Mouse (Mus musculus) forebrain, embryonic 13.5 days (tissue): ENCODE measurements around the gene Sarnp. TPM values are rescaled to one million over a fixed set of nuclear protein-coding genes. Genes with fewer than 3 reads are reported as not detected.

Experiments used
- ATAC-seq: fragments of 200-750 bp; cut with Nextera tagmentation; 2 replicates; pipeline ENCODE4 v1.8.0; 2017
- H3K27ac ChIP-seq: fragments of 300-500 bp; sonication (generic); 2 replicates; pipeline ENCODE4 v1.5.1; 2015; ENCODE audit warnings: inconsistent platforms, mild to moderate bottlenecking, moderate library complexity
- H3K27me3 ChIP-seq: fragments of 300-500 bp; sonication (generic); 2 replicates; pipeline ENCODE4 v1.6.1; 2015; ENCODE audit warnings: mild to moderate bottlenecking, inconsistent platforms
- H3K36me3 ChIP-seq: fragments of 300-500 bp; sonication (generic); 2 replicates; pipeline ENCODE4 v1.6.1; 2015; ENCODE audit warnings: mild to moderate bottlenecking, inconsistent platforms; ENCODE audit not compliant: poor library complexity, severe bottlenecking
- H3K4me1 ChIP-seq: fragments of 300-500 bp; sonication (generic); 2 replicates; pipeline ENCODE4 v1.6.1; 2015; ENCODE audit warnings: inconsistent platforms
- H3K4me2 ChIP-seq: fragments of 300-500 bp; sonication (generic); 2 replicates; pipeline ENCODE4 v1.6.1; 2015; ENCODE audit warnings: inconsistent platforms, mild to moderate bottlenecking, moderate library complexity
- H3K4me3 ChIP-seq: fragments of 300-500 bp; sonication (generic); 2 replicates; pipeline ENCODE4 v1.5.1; 2015; ENCODE audit warnings: mild to moderate bottlenecking, inconsistent platforms
- H3K9ac ChIP-seq: fragments of 300-500 bp; sonication (generic); 2 replicates; pipeline ENCODE4 v1.6.1; 2015; ENCODE audit warnings: mild to moderate bottlenecking, inconsistent platforms
- H3K9me3 ChIP-seq: fragments of 300-500 bp; sonication (generic); replicated peaks from 2 replicates; pipeline ENCODE4 v1.6.1; 2016; ENCODE audit warnings: inconsistent platforms
- WGBS: fragments of 180-500 bp; shearing (Covaris S2); methylation state at CpG from one replicate; pipeline ENCODE4 v1.1.7; 2015; 5-methylcytosine and 5-hydroxymethylcytosine counted together
- polyA plus RNA-seq: library from polyadenylated mRNA; unstranded; fragments of >200 nt; fragmentation: Nextera tagmentation; extraction: Ambion mirVana; gene quantifications from 2 replicates; pipeline ENCODE4 v1.2.1, GENCODE M21; 2015

Gene Sarnp
- polyA plus RNA-seq, 1 experiment from 2014 or later, result 278 TPM

DNA sequence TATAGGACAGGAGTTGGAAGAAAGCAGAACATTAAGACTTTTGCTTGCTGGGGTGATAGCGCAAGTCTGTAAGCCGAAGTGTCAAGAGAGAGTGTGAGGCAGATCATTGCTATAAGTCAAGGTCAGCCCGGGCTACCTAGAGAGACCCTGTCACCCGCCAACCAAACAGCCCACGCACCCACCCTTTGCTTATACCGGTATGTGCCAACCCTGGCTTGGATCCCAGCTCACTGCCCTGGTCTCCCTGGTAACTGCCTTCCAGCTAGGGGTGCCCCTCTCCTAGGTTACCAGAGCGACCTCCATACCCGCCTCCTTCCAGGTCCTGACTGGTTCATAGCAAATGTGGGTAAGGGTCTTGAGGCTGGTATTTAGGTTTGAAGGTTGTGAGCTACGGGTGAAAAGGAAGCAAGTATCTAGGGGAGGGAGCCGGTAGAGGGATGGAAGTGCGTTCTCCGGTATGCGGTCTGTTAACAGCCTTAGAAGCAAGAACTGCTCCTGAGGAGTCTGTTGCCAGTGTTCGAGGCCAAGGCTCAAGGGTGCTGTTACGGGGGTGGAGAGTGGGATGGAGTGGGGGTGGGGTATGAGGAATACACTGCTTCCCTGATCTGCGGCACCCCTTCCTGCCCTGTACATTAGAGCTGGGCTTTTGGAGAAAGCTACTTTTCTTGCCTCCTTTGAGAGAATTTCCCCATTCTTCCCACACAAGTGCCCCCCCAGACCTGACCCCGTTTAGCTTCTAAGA, 79.0 kb downstream of the Sarnp start:
- H3K9ac ChIP-seq, result peak overlapping the region; percentile 23; the same call in 1 of the 2 replicates
- peaks cover 20% of the 10 kb centered on the region for H3K4me1 ChIP-seq
- H3K27ac ChIP-seq, result no peak overlapping the region
- peak overlapping the region; percentile 14 for H3K4me3 ChIP-seq
- 5% methylated on average over 17 of the region's 17 CpGs for WGBS
- H3K27me3 ChIP-seq, result peaks cover 16% of the 10 kb centered on the region
- peak overlapping the region; percentile 34 for H3K4me2 ChIP-seq
- peak; percentile 14; the same call in 1 of the 2 replicates for ATAC-seq
- H3K9me3 ChIP-seq, result no peaks in the 10 kb centered on the region
- no peaks in the 10 kb centered on the region for H3K36me3 ChIP-seq

DNA sequence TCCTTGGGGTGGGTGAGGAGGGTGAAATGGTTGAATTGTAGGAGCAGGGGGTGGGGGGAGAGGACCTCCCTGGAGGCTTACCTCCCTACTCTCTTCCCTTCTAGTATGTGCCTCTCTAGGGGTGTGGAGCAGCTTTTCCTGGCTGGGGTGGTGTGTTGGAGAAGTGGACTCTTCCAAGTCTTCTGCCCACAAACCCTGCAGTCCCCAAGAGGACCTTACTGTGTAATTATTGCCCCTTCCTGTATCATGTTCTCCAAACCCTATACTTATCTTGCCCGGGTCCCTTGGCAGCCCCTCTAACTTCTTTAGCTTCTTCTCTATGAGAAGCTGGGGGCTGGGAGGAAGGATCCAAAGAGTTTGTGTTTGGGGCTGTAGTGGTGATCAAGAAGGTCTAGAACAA, 79.7 kb downstream of the Sarnp start:
- Histone ChIP-seq H3K27me3 (peaks cover 16% of the 10 kb centered on the region), H3K27ac (no peak overlapping the region), H3K9ac (no peak overlapping the region), H3K4me1 (peaks cover 20% of the 10 kb centered on the region), H3K36me3 (no peaks in the 10 kb centered on the region), H3K4me2 (0 out of 2 replicates have a peak overlapping the region, but pooled peaks have one; percentile 34), H3K4me3 (no peak overlapping the region), H3K9me3 (no peaks in the 10 kb centered on the region)
- WGBS, result 53% methylated on average over 1 of the region's 1 CpGs
- ATAC-seq, result no peak

DNA sequence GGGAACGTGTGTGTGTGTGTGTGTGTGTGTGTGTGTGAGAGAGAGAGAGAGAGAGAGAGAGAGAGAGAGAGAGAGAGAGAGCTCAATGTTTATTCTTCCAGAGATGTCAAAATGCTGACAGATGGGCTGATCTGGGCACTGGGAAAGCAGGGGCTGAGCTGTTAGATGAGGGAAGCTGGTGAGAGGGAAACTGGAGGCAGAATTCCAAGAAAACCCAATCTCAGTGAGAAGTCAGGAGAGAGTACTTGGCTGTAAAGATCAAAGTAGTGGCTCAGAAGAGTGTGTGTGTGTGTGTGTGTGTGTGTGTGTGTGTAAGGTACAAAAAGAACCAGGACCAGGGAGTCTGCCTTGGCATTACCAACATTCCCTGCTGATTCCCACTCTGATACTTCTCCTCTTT, 80.4 kb downstream of the Sarnp start:
- no peaks in the 10 kb centered on the region for H3K36me3 ChIP-seq
- 26% methylated on average over 1 of the region's 1 CpGs for WGBS
- H3K27ac ChIP-seq, result no peak overlapping the region
- no peaks in the 10 kb centered on the region for H3K9me3 ChIP-seq
- H3K4me2 ChIP-seq, result no peak overlapping the region
- no peak overlapping the region for H3K4me3 ChIP-seq
- H3K9ac ChIP-seq, result no peak overlapping the region
- H3K4me1 ChIP-seq, result peaks cover 16% of the 10 kb centered on the region
- H3K27me3 ChIP-seq, result peaks cover 16% of the 10 kb centered on the region
- ATAC-seq, result no peak

DNA sequence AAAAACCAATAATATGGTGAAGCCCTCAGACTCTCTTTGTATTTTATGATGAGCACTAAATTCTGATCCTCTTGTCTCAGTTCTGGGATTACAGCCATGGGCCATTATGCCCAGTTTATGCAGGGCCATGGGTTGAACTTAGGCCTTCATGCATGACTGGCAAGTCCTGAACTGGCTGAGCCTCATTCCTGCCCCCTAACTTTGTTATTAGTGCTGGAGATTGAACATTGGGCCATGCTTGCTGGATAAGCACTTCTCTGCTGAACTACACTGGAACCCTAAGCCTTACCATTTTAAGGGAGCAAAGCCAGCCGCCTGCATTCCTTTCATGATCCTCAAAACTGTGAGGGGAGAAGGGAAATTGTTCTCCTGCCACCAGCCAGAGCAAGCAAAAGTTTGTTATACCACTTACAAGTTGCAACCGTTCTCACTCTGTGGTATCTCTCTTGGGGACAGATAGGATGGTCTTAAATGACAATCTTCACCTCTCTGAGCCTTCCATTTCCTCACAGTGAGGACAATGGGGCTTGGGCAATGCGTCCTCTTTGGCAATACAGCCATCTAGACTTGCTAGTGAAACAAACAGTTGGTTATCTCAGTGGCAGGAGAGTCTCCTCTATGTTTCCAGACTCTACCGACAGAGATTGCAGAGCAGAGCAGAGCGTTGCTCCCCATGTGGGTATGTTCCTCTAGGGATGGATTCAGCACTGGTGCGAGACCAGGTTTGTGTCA, 82.8 kb downstream of the Sarnp start:
- Histone ChIP-seq H3K9me3 (no peaks in the 10 kb centered on the region), H3K4me1 (peaks cover 9% of the 10 kb centered on the region), H3K4me3 (no peak overlapping the region), H3K27me3 (peaks cover 16% of the 10 kb centered on the region), H3K27ac (no peak overlapping the region), H3K9ac (no peak overlapping the region), H3K36me3 (no peaks in the 10 kb centered on the region), H3K4me2 (no peak overlapping the region)
- 82% methylated on average over 6 of the region's 6 CpGs for WGBS
- no peak for ATAC-seq

DNA sequence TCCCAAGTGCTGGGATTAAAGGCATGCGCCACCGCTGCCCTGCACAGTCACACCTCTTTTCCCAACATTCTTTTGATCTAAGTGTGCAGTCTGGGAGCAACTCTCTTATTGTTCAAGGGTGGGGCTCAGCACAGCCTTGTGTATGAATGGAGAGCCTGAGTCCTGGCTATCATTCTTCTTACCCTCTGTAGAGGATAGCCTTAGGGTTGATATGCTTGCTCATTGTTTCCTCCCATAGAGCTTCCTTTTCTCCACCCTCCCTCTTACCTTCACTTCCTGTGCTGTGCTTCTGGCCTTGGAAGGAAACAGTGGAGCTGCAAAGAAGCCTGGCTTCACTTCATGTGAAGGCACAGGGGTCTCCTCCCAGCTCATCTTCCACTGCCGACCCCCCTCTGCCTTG, 83.6 kb downstream of the Sarnp start, which contains the start of gene Cd63:
Cd63 (plus strand) TSS at position 292 of the 400 bp plus-strand sequence.
- Histone ChIP-seq H3K4me3 (no peak within 1 kb of the TSS), H3K4me2 (no peak within 1 kb of the TSS), H3K4me1 (peaks cover 7% of the 10 kb centered on the region), H3K27ac (no peak within 1 kb of the TSS), H3K36me3 (no peaks in the 10 kb centered on the region), H3K27me3 (peaks cover 14% of the 10 kb centered on the region), H3K9ac (no peak within 1 kb of the TSS), H3K9me3 (no peaks in the 10 kb centered on the region)
- WGBS, result 71% methylated on average over 3 of the region's 3 CpGs
- ATAC-seq, result no peak

DNA sequence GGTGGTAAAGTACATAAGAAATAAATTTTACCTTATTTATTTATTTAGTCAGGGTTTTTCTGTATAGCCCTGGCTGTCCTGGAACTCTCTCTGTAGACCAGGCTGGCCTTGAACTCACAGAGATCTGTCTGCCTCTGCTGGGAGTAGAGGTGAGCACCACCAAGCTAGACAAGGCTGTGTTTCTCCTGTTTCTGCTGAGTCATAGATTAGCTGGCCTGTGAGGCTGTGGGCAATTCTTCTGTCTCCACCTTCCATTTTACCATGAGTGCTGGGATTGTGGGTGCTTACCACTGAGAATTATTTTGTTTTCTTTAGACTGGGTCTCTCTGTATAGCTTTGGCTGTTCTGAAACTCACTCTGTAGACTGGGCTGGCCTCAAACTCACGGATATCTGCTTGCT, 84.3 kb downstream of the Sarnp start:
- Histone ChIP-seq H3K4me2 (no peak overlapping the region), H3K9me3 (no peaks in the 10 kb centered on the region), H3K4me1 (peaks cover under 1% of the 10 kb centered on the region; the same call in 1 of the 2 replicates), H3K27ac (no peak overlapping the region), H3K9ac (no peak overlapping the region), H3K27me3 (peaks cover 7% of the 10 kb centered on the region), H3K4me3 (no peak overlapping the region), H3K36me3 (no peaks in the 10 kb centered on the region)
- no peak for ATAC-seq
- WGBS, result 78% methylated on average over 1 of the region's 1 CpGs

DNA sequence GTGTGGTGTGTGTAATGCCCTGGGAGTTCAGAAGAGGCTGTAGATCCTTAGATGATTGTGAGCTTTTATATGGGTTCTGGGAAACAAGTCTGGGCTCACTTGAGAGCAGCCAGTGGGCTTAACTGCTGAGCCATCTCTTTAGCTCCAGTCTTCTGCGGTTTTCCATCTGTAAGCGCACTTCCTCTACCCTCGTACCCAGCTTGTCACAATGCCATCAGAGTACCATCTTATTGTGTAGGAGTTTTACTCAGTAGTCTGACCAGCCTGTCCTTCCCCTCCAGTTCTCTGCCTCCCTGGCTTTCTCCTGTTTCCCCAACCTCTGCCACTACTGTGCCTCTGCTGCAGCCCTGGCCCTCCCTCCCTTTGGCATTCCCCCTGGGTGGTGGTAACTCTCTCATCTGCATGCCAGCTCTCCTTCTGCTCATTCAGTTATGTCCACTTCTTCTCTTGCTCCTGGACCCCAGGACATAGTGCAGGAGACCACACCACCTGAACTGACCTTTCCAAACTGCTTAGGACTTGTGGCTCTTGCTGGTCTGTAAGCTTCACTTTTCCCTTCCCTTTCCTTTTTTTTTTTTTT, 85.4 kb downstream of the Sarnp start:
- Histone ChIP-seq H3K9me3 (no peaks in the 10 kb centered on the region), H3K4me1 (no peaks in the 10 kb centered on the region), H3K27ac (no peak overlapping the region), H3K9ac (no peak overlapping the region), H3K4me2 (no peak overlapping the region), H3K36me3 (no peaks in the 10 kb centered on the region), H3K27me3 (no peaks in the 10 kb centered on the region), H3K4me3 (no peak overlapping the region)
- 75% methylated on average over 3 of the region's 3 CpGs for WGBS
- ATAC-seq, result no peak

DNA sequence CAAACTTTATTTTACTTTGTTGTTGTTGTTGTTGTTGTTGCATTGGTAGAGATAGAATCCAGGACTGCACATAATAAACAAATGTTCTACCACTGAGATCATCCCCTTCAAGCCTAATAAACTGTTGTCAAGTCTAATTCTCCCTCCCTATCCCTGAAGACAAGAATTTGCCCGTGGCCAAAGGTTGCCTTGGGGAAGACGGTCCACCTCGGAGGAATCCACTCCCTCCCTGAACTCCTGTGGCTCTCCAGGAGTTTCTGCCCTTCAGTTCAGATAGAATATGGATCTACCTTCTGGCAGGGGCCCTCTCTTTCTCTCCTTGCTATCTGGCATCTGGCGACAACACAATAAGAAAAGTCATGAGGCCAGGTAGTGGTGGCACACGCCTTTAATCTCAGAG, 87.7 kb downstream of the Sarnp start:
- Histone ChIP-seq H3K9ac (no peak overlapping the region), H3K27ac (no peak overlapping the region), H3K36me3 (no peaks in the 10 kb centered on the region), H3K4me3 (no peak overlapping the region), H3K27me3 (peaks cover 5% of the 10 kb centered on the region; the same call in 1 of the 2 replicates), H3K9me3 (no peaks in the 10 kb centered on the region), H3K4me2 (no peak overlapping the region), H3K4me1 (peaks cover 7% of the 10 kb centered on the region; the same call in 1 of the 2 replicates)
- no peak for ATAC-seq
- 76% methylated on average over 5 of the region's 5 CpGs for WGBS

DNA sequence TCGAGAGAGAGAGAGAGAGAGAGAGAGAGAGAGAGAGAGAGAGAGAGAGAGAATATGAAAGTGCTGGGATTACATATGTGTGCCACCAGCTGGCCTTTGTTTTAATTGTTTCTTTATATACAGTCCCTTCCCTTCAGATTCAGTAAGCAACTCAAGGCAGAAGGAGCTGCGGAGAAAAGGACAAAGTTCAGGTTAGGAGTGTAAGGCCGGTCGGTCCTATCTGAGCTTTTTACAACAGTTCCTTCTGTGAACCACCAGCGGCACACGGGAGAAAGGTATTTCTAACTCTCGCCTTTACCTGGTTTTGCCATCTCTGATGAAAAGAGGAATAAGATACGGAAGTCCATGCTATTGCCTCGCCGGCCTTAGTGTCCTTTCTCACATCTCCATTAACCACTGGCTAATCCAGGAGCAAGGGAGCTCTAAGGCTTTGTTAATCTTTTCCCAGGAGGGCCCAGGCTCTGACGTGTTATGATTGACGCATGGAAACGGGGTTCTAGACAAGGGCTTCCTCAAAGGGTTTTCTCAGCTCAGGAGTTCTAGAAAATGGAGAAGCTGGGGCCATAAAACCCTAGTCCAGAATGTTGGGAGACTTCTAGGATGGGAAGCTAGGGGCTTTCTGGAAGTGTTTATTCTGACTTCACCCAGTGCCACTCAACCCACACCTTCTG, 91.8 kb downstream of the Sarnp start:
- H3K27ac ChIP-seq, result no peak overlapping the region

DNA sequence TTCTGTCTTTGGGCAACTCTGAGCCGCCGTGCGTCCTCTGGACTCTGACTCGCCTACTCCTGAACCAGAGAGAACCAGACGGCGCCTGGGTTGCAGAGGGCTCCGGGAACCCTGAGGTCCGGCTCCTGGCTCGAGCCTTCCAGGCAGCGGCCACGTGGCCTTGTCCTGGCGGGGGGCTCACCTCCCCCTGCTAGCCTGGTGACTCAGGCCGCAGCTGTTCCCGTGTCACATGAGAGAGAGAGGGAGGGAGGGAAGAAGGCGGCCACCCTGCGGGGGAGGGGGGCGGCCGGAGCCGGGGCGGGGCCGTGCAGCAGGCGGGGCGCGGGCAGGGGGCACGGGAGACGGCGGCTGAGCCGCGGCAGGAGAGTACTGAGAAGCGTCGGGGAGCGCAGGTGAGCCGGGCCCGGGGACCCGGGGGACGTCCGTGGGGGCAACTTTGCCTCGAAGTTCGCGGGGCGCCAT, 92.5 kb downstream of the Sarnp start:
- peaks cover 16% of the 10 kb centered on the region for H3K4me1 ChIP-seq
- peak overlapping the region; percentile 74 for H3K4me3 ChIP-seq
- peak overlapping the region; percentile 83 for H3K4me2 ChIP-seq
- peak; percentile 63 for ATAC-seq
- peaks cover 4% of the 10 kb centered on the region; the same call in 1 of the 2 replicates for H3K36me3 ChIP-seq
- H3K9ac ChIP-seq, result peak overlapping the region; percentile 82
- peaks cover 5% of the 10 kb centered on the region; the same call in 1 of the 2 replicates for H3K27me3 ChIP-seq
- H3K27ac ChIP-seq, result 0 out of 2 replicates have a peak overlapping the region, but pooled peaks have one; percentile 19
- H3K9me3 ChIP-seq, result no peaks in the 10 kb centered on the region
- under 1% methylated on average over 29 of the region's 41 CpGs for WGBS

More for the DNA sequence above, 91.8 kb downstream of the Sarnp start:
- WGBS, result 53% methylated on average over 13 of the region's 13 CpGs
- Histone ChIP-seq H3K9ac (0 out of 2 replicates have a peak overlapping the region, but pooled peaks have one; percentile 82), H3K9me3 (no peaks in the 10 kb centered on the region), H3K4me3 (peak overlapping the region; percentile 74), H3K4me1 (peaks cover 16% of the 10 kb centered on the region), H3K27me3 (peaks cover 5% of the 10 kb centered on the region; the same call in 1 of the 2 replicates), H3K4me2 (peak overlapping the region; percentile 83), H3K36me3 (peaks cover 1% of the 10 kb centered on the region; the same call in 1 of the 2 replicates)
- no peak for ATAC-seq

DNA sequence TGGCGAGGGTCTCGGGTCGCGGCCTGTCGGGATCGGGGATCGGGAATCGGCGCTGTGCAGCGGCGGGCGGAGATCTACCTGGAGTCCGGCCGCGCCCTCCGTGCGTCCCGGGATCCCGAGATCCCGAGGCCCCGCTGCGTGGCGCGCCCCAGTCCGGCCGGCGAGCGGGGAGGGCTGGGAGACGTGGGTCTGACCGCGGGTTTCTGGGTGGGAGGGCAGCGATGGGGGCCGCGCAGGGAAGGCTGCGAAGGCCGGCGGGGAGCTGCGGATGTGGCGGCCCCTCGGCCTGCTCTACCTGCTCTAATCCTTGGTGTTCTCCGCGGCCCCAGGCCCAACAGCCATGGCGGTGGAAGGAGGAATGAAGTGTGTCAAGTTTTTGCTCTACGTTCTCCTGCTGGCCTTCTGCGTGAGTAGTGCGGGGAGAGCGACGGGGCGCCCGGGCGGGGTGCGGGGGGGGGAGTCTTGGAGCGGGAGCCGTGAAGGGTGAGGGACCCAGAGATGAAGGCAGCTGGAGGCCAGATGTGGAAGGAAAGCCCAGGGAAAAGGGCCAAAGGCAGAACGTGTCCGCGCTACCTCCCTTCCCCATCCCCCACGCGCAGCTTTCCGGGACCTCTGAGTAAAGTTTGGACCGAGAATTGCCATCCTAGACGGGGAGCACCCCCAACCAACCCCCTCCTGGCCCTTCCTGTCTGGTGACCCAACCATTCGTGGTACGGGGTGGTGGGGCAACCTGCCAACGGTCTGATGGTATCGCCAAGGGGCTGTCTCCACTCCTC, 93.1 kb downstream of the Sarnp start:
- WGBS, result 1% methylated on average over 51 of the region's 66 CpGs
- ATAC-seq, result peak; percentile 37
- Histone ChIP-seq H3K9ac (peak overlapping the region; percentile 82), H3K9me3 (no peaks in the 10 kb centered on the region), H3K27me3 (peaks cover 5% of the 10 kb centered on the region; the same call in 1 of the 2 replicates), H3K4me3 (peak overlapping the region; percentile 74), H3K4me1 (peaks cover 16% of the 10 kb centered on the region), H3K27ac (0 out of 2 replicates have a peak overlapping the region, but pooled peaks have one; percentile 19), H3K36me3 (peaks cover 4% of the 10 kb centered on the region; the same call in 1 of the 2 replicates), H3K4me2 (peak overlapping the region; percentile 83)
